Mouse (Mus musculus): ENCODE data around the gene Nfe2l3.
"Not testable (repeated sequence)": the region's sequence is repeated elsewhere in the genome, so short reads cannot be mapped to it uniquely, and the experiment has no call there.

Nfe2l3 gene

DNA sequence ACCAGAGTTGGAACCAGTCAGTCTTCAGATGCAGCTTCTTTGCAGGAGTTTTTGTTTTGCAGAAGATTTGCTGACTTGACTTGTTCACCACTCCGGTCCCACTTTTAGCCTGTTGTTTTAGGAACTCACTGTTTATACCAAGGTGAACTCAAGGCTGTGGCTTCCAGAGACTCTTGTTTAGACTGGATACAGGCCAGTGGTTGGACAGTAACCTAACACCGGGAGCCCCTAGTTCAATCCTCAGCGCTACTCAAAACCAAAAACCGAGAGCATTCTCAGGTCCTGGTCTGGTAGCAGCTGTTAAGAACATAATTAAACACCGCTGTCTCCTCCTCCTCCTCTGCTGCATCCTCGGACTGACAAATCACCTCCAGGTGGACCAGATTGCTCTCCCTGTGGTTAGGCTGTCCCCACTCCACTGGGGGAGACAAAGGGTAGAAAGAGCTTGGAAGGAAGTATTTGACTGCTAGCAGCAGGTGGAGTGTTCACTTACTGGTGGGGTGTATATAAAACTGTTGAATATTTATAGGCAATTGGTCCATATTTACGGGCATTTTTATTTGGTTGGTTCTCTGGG is 20.5 kb downstream of the Nfe2l3 start:
- no peak for DNase-seq

DNA sequence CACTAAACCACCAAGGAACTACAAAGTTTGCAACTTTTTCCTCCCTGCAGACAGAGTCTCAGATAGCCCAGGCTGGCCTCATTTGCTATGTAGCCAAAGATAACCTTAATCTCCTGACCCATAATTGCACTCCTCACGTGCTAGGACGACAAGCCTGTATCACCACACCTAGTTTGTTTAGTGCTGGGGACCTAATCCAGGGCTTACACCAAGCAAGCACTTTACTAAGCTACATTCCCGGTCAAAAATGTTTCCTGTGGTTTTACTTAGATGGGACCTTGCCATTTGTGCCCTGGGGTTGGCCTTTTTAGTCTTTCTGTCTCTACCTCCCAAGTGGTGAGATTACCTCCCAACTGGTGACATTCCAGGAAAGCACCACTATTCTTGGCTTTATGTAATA is 22.5 kb downstream of the Nfe2l3 start:
- no peak for DNase-seq

DNA sequence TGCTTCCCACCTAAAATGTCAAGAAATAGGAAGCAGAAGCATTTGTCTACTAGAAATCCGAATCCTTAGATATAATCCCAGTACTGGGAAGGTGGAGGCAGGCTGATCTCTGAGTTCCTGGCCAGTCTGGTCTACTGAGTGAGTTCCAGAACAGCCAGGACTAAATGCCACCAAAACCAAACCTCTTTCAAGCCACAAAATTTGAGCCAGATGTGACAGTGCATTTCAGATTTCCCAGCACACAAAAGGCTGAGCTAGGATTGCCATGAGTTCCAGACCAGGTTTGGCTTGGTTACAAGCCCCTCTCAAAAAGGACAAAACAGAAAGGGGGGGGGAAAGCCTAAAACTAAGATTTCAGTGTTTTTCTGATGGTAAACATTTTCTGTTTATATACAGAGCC is 23.7 kb downstream of the Nfe2l3 start:
- no peak for DNase-seq

DNA sequence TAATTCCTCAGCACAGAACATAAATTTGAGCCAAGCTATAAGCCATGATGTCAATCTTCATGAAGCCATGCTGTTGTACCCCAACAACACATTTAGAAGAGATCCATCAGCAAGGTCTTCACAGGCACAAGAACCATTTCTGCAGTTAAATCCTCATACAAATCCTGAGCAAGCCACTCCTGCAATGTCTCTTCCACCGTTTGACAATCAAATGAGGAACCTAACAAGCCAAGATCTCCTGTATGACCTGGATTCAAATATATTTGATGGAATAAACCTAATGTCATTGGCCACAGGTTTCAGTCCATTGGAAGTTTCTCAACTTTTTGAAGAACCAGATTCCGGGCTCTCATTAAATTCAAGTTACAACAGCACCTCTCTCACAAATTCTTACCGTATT is 24.8 kb downstream of the Nfe2l3 start:
- DNase-seq, result no peak

DNA sequence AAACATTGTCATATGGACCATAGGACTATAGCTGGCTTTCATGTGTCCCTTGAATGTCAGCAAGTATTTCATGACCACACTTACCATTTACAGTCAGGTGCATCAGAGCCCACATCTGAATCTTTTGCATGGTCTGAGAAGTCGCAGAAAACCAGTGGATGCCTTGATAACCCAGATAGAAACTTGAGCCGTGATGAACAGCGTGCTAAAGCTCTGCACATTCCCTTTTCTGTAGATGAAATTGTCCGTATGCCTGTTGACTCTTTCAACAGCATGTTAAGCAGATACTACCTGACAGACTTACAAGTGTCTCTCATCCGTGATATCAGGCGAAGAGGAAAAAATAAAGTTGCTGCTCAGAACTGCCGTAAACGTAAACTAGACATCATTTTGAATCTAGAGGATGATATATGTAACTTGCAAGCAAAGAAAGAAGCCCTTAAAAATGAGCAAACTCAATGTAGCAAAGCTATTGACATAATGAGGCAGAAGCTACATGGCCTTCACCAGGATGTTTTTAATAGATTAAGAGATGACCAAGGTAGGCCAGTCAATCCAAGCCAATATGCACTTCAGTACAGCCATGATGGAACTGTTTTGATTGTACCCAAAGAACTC is 25.4 kb downstream of the Nfe2l3 start:
- no peak for DNase-seq

DNA sequence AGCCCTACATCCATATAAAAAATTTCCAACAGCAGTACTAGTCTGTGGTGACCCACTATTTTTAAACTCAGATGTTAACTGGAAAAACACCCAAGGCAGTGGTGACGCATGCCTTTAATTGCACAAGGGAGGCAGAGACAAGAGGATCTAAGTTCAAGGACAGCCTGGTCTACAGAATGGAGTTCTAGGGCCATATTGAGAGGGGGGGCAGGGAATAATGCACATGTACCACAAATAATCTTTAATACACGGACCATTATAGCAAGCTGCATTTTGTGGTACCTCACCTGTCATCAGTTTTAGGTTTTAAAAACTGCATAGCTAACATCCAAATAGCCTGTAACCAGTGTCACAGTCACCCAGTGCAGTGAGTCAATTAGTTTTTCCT is 26.4 kb downstream of the Nfe2l3 start:
- no peak for DNase-seq

DNA sequence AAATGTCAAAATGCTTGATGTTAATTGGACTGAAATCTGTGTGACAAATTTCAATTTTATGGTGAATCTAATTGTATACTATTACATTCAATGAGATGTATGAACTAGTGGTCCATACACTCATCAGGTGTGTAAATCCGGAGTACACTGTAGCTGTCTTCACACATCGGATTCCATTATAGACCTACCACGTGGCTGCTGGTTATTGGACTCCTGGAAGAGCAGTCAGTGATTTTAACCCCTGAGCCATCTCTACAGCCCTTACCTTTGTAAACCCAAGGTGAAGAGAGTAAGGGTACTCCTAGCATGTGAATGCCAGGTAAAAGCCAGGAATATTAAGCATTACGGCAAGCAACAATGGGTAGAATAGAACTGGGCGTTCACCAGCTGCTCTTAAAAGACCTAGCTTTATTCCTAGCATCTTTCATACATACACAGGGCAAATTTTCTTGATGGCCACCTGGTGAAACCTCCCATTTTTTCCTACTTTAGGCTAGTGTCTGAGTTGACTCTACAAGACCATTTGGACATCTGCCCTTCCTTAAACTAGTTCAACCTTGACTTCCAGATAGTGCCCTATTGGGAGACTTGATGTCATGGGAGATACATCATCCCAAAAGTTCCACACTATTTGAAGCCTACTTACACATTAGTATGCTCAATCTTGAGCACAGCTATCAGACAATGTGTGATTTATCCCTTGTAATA is 27.0 kb downstream of the Nfe2l3 start:
- no peak for DNase-seq

DNA sequence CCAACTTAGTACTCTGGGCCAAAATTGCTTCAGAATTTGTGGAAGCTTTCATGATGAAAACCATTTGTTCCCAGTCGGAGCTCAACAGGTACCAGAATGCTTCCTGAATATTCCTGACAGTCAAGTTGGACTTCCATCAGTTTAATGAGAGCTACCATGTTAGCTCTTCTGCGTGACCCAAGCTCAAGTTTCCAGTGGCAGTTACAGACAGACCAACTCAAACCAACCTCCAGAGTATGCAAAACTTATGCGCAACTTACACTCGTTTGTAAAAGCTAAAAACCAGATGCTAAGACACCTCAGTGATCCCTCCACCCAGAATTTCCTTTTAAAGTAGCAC is 27.5 kb downstream of the Nfe2l3 start:
- no peak for DNase-seq

DNA sequence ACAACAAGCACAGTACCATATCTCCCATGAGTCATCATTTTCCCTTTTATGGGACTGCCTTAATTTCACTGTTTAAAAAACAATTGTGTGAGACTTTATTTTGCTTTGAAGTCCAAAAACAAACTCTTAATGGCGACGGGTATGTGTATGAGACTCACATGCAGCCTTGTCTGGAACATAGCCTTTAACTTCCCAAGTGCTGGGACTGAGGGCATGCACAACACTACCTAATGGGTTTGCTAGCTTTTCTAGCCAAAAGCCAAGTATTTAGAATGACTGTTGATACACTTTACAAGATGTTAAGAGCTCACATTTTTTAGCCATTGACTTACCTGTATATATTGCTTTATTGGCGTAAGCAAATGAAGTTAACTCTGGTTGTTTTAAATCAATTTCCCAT is 27.9 kb downstream of the Nfe2l3 start:
- no peak for DNase-seq

DNA sequence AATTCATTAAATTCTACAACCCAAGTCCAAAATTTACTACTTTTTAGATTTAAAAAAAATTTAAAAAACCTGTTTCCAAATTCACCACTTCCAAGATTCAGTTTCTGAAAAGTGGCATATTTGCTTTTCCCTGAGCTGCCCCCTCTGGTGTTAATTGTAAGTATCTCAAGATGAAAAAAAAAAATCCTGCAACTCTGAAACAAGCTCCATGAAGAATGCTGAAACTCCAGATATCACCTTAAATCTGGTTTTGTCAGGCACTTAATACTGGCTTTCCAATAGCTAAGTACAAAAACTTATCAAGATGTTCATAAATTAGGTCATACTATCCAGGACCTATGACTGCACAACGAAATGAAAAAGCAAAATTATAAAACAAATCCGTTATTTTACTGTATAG is 35.2 kb downstream of the Nfe2l3 start:
- DNase-seq, result peak; percentile 50

DNA sequence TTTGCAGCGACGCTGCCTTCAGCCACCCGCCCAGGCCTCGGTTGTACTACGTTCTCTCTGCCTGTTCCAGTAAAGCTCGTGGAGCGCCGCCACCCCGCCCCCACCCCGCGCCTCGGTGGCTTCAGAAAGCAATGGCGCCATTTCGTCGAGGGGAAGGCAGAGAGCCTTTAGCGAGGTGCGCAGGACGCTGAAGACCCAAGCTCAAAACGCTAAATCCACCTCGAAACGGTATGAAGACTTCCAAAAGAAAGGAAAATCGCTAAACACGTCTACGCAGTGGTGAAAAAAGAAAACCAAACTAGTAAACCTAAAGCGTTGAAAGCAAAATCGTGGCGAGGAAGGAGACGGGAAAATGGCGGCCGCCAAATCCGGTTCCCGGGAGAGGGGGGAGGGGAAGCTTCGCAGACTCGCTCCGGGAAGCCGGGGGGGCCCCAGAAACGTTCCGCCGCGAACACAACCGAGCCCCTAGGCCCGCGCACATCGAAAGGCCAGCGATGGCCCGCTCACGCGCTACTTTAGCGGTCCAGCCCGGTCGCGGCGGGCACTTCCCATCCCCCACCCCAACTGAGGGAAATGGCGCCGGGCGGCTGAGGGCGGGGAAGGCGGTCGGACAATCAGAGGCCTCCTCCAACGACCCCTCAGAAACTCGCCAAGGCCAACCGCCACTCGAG is 36.6 kb downstream of the Nfe2l3 start:
- DNase-seq, result peak; percentile 88

DNA sequence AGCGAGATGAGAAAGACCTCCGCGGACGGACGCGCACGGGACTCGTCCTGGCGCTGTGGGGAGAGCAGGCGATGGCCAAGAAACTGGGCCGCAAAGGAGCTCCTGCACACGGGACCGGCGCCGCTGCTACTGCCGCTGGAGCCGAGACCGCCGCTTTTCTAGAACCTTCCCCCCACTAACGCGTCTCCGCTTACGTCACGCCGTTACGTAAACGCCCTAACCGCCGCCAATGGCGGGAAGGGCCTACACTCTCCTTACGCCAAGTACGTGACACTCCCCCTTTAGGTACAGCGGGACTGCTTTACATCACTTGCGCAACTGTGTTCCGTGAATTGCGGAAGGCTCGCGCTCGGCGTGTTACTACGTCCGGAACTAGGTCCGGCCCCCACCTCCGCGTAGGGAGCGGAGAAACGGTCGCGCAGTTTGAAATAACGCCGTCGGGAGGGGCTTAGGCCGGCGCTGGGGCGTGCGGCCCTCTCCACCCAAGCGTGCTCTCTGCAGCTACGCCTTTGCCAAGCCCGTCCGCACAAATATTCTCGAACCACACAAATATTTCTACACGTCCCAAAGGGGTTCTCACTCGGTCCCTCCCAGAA is 37.3 kb downstream of the Nfe2l3 start, which contains the start of gene Hnrnpa2b1:
Gene Hnrnpa2b1, minus strand, starts transcription at position 180 of the 596 bp plus-strand sequence.
- DNase-seq, result peak; percentile 99

DNA sequence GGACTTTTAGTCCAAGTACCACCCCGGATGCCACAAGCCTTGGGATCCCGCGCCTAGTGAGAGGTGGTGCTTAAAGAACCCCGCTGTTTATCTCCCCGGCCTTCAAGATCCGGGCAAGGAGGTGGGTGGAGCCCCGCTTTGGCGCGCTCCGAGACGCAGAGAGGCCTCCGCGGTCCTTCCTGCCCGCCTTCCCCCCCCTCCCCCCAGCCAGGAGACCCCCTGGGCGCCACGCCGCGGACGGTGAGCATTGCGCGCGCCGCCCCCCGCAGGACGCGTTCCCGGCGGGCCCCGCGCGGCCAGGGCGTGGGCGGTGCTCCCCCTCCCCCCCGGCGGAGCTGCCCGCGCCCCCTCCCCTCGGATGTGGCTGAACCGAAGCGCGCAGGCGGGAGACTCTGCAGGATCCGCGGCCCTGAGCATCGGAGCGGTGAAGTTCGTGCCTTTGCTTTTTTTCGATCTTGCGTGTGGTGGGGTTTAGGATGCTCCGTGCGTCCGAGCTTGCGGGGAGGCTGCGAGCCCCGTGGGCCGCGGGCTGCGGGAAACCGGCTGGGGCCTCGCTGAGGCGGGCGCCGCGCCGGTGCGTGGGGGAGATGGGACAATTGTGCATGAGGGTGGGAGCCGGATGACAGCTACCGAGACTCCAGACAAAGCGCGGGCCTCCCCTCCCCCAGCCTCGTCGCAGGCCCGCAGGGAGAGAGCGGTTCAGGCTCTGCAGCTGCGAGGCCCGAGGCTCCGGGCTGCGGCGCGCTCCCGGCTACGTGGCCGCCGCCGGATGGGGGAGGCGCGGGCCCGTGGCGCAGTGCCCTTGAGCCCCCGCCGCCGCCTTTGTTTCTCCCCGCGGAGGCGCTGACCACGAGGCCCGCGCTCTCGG is 38.1 kb downstream of the Nfe2l3 start, which contains the start of gene Cbx3:
Gene Cbx3, plus strand, starts transcription at position 50 of the 868 bp plus-strand sequence.
- peak; percentile 97 for DNase-seq

DNA sequence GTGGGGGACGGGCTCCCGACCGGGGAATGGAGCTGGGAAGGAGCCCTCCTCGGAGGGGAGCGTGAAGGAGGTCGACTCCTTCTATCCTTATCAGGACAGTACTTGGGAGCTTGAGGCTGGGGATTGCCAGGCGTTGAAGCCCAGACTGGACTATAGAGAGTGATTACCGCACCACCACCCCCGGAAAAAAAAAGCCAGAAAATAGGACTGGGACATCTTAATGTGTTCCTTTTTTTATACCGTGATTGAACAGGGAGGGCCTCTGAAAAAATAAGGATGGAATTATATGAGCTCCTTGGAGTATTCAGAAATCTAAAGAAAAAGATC is 38.7 kb downstream of the Nfe2l3 start:
- DNase-seq, result no peak

DNA sequence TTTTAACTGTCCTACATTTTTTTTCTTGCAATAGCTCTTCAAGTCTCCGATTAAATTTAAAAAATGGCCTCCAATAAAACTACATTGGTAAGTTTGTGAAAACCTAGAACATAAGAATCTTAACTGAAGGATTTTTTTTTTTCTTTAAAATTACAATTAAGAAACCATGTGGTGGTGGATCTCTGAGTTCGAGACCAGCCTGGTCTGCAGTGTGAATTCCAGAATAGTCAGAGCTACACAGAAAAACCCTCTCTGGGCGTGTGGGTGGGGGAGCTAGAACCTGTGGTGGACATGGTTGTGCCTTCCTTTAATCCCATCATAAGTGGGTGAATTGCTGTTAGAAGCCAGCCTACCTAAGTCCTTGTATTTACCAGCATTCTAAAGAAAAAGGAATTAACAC is 39.3 kb downstream of the Nfe2l3 start:
- DNase-seq, result no peak

DNA sequence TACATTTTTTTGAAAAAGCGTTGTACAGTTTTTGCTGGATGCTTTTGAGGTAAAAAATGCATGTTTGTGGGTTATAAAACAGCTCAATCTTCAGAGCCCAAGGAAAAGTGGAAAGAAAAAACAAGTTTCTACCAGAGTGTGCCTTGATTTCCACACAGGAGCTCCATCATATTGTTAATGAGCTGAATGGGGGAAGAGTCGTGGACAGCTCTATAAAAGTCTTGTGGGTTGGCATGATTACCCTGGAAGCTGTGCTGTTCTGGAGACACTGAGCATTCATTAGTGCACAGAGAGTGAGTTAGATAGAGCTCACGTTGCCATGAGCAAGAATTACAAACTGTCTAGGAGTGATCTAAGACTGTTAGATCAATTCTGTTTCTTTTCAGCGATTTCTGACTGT is 39.7 kb downstream of the Nfe2l3 start:
- no peak for DNase-seq

DNA sequence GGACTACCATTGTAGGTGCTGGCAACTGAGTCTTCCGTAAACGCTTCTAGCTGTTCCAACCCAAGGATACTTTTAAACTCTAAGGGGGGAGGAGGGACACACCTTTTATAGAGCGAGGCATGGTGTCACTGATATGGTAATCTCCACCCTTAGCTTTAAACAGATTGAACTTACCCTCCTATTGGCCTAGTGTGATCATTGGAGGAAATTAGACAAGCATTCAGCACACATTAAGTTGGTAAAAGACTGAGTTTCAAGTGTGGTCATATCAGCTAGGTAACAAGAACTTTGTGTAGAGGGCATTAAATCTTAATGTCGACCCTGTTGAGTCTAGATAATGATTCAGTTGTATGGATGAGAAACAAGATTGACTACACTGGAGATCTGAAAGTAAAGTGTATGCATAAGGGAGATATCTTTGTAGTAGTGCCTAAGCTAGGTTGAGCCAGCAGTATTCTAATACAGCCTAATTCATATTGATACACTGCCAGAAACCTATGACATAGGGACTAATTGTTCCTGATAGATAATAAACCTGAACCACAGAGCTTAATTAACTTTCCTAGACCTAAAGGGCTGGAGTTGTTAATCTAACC is 46.8 kb downstream of the Nfe2l3 start:
- no peak for DNase-seq

DNA sequence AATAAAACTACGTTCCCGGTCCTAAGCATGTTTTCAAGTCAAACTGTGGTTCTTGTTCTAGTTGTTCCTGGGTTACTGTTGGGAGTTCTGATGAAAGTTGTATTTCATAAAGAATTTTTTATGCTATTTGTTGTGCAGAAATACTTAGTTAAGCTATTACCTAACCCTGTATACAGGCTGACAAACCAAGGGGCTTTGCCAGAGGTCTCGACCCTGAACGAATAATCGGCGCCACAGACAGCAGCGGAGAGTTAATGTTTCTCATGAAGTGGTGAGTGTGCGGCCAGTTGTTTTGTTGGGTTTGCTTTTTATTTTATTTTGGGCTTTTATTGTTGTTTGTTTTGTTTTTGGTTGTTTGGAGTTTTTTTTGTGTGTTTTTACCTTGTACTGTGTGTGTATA is 49.1 kb downstream of the Nfe2l3 start:
- no peak for DNase-seq

DNA sequence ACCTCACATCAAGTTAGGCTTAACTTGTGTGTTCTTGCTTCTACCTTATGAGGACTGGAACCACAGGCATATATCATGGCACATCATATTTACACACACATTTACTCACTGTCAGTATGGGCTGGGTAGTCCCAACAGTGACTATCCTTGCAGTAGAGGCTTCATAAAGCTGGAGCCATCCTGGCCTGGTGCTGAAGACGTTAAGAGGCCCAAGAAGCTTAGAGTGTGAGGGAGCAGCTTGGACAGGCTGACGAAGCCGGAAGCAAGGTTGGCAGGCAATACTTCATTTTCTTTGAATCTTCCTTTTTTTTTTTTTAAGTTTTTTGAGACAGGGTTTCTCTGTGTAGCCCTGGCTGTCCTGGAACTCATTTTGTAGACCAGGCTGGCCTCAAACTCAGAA is 51.4 kb downstream of the Nfe2l3 start:
- DNase-seq, result no peak

DNA sequence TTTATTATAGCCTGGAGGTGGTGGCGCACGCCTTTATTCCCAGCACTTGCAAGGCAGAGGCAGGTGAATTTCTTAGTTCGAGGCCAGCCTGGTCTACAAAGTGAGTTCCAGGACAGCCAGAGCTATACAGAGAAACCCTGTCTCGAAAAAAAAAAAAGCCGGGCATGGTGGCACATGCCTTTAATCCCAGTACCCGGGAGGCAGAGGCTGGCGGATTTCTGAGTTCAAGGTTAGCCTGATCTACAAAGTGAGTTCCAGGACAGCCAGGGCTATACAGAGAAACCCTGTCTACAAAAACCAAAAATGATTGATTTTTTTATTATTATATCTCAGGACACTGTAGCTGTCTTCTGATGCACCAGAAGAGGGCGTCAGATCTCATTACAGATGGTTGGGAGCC is 52.1 kb downstream of the Nfe2l3 start:
- not testable (repeated sequence) for DNase-seq

DNA sequence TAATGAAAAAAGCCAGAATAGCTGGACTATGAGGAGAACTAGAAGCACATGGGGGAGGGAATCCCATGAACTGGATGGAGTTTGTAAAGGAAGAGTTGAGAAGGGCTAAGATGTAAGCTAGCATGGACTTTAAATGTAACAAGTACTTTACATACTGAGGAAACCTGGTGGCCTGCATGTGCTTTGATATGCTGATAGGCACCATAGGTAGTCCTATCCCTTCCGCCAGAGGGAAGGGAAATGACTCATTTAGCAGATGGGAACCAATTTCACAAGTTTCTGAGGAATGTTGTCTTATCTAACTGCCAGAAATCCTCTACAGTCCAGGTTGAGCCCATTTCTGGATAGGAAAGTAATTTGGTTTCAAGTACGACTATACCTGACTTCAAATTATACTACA is 53.2 kb downstream of the Nfe2l3 start:
- DNase-seq, result no peak

DNA sequence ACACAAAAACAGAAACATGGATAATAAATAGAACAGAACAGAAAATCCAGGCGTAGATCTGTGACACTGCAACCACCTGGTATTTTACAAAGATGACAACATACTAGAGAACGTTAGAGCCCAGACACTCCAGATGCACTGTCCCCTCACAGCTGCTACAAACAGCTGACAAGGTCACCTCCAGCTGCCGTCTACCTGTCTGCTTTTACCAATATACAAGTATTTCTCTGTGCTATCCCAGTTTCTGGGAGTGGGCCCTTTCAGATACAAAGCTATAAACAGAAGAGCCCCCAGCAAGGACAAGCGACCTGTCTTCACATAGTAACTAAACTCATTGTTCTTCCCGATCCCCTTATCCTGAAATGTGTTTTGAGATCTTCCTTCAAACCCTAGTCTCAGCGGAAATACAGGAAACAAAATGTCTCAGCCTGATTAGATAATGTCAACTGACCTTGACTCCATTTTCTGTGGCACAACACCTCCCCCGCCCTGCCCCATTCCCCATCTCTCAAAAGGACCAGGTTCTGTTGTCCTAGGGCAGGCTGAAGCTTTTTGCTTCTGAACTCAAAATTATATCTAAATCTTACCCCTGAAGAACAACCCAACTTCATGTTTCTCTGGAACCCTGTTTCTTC is 53.7 kb downstream of the Nfe2l3 start:
- DNase-seq, result no peak
